Mouse (Mus musculus) brain, embryonic 14.5 days (tissue): ENCODE data around the gene Batf3. TPM values are rescaled to one million over a fixed set of nuclear protein-coding genes. Genes with fewer than 3 reads are reported as not detected.
"Not testable (repeated sequence)": the region's sequence is repeated elsewhere in the genome, so short reads cannot be mapped to it uniquely, and the experiment has no call there.

Source experiments
- DNase-seq: peaks from one replicate; pipeline ENCODE4 v3.0.0-alpha.2; 2011; ENCODE audit warnings: low read depth
- CTCF ChIP-seq: fragments of 200-500 bp; IDR thresholded peaks from 2 replicates; pipeline ENCODE4 v1.5.1; 2012; ENCODE audit warnings: inconsistent platforms, mild to moderate bottlenecking, moderate library complexity, borderline replicate concordance; ENCODE audit not compliant: insufficient read depth, insufficient read length; ENCODE audit errors: extremely low read depth
- POLR2A ChIP-seq: fragments of 200-500 bp; IDR thresholded peaks from 2 replicates; pipeline ENCODE4 v1.6.1; 2012; ENCODE audit warnings: mild to moderate bottlenecking, inconsistent platforms, borderline replicate concordance; ENCODE audit not compliant: poor library complexity, insufficient read depth, insufficient read length, severe bottlenecking; ENCODE audit errors: extremely low read depth
- polyA plus RNA-seq: library from polyadenylated mRNA; depleted of rRNA; stranded (reverse); fragments of >200 nt; gene quantifications from 2 replicates; pipeline ENCODE4 v1.2.3, GENCODE M21; 2012; rRNA removed

Batf3 gene
- polyA plus RNA-seq, 1 experiment = 1.6 TPM

GRCm38 (mm10) chr1:191140983-191141382, 43.3 kb downstream of the Batf3 start:
- DNase-seq = no peak
- no peak for TF ChIP-seq POLR2A
- TF ChIP-seq CTCF = no peak

GRCm38 (mm10) chr1:191149489-191149888, 51.8 kb downstream of the Batf3 start:
- not testable (repeated sequence) for DNase-seq

- TF ChIP-seq POLR2A = no peak
- no peak for TF ChIP-seq CTCF
- no peak for DNase-seq
Measured at GRCm38 (mm10) chr1:191150924-191151605, 53.4 kb downstream of the Batf3 start.

- DNase-seq = peak; percentile 33
- TF ChIP-seq CTCF (peak; percentile 78; the same call in 1 of the 2 replicates), POLR2A (no peak)
Measured at GRCm38 (mm10) chr1:191153052-191153451, 55.4 kb downstream of the Batf3 start.

GRCm38 (mm10) chr1:191154314-191154713, 56.7 kb downstream of the Batf3 start:
- TF ChIP-seq POLR2A = no peak
- TF ChIP-seq CTCF = no peak
- no peak for DNase-seq

Other genes starting within 250 kb of the Batf3 start
- gene Rps6kc1, start 186.1 kb upstream of the Batf3 start, polyA plus RNA-seq = 14.2 and 25.2 TPM in 2 replicates
- gene Angel2, start 172.7 kb upstream of the Batf3 start, polyA plus RNA-seq = 51.8 and 63.2 TPM in 2 replicates
- 48.1 and 66.0 TPM in 2 replicates for gene Vash2, start 118.6 kb upstream of the Batf3 start, polyA plus RNA-seq
- 24.6 and 25.0 TPM in 2 replicates for gene Flvcr1, start 71.7 kb upstream of the Batf3 start, polyA plus RNA-seq
- not detected in 2 replicates for gene Spata45, start 61.2 kb upstream of the Batf3 start, polyA plus RNA-seq
- 23.8 and 25.3 TPM in 2 replicates for gene Tatdn3, start 34.9 kb upstream of the Batf3 start, polyA plus RNA-seq
- 6.0 and 7.8 TPM in 2 replicates for gene Nsl1, start 34.8 kb upstream of the Batf3 start, polyA plus RNA-seq
- gene Fam71a, start 67.0 kb downstream of the Batf3 start, polyA plus RNA-seq = not detected in 2 replicates
- 1.0 and 1.5 TPM in 2 replicates for gene Atf3, start 120.2 kb downstream of the Batf3 start, polyA plus RNA-seq
- 118 and 133 TPM in 2 replicates for gene Nenf, start 220.3 kb downstream of the Batf3 start, polyA plus RNA-seq
- 30.7 and 35.6 TPM in 2 replicates for gene Tmem206, start 228.1 kb downstream of the Batf3 start, polyA plus RNA-seq